Mouse (Mus musculus): ENCODE measurements around the gene Golga3. TPM values are rescaled to one million over a fixed set of nuclear protein-coding genes. Genes with fewer than 3 reads are reported as not detected.

Gene Golga3
- total and polyA plus RNA-seq, 2 experiments = 5.4 to 11.6 TPM

DNA sequence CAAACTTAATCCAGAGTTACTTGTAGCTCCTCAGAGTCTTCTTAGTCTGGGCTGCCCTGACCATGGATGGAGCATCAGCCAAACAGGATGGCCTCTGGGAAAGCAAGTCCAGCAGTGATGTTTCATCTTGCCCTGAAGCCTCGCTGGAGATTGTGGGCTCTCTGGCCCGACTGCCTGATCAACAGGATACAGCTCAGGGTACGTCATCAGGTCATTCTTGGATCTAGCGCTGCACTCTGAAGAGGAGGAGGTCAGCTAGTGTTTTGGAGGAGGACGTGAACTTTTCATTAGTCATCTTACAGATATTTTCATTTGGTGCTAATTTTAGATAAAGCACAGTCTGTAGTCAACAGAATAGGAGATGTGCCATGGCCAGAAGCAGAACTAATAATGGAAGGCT lies 5.2 kb downstream of the Golga3 start:
- 81% methylated on average over 5 of the region's 5 CpGs for WGBS

GRCm38 (mm10) chr5:110203164-110203895 lies 26.8 kb downstream of the Golga3 start:
- H3K27me3 ChIP-seq (ENCODE audit: control insufficient read depth, insufficient read depth, low read length) = no peaks in the 10 kb centered on the region
- no peak for DNase-seq (ENCODE audit: extremely low read depth, low read depth, low spot score)
- TF ChIP-seq POLR2A (IDR thresholded peaks at IDR 0.05; ENCODE audit: extremely low read depth, insufficient read depth, low read length) = no peak
- no peak for TF ChIP-seq CTCF (IDR thresholded peaks at IDR 0.05; ENCODE audit: low read depth, low read length)
- H3K27ac ChIP-seq (replicated peaks; ENCODE audit: insufficient read depth, low read depth, low read length) = no peak overlapping the region
- no peaks in the 10 kb centered on the region for H3K79me2 ChIP-seq (ENCODE audit: control insufficient read depth, insufficient read depth, low read length)
- H3K4me3 ChIP-seq (ENCODE audit: insufficient read depth, low read depth, low read length) = no peak overlapping the region
- H3K36me3 ChIP-seq (ENCODE audit: control insufficient read depth, insufficient read depth, low read length) = peaks cover 68% of the 10 kb centered on the region
- H3K4me1 ChIP-seq (ENCODE audit: control insufficient read depth, insufficient read depth, low read length) = no peaks in the 10 kb centered on the region
- H3K9ac ChIP-seq (ENCODE audit: low read depth, low read length) = no peak overlapping the region
- 87% methylated on average over 10 of the region's 10 CpGs for WGBS

More for the DNA sequence above, 5.2 kb downstream of the Golga3 start:
- Histone ChIP-seq H3K27me3 (ENCODE audit: control insufficient read depth, insufficient read depth, low read length) (no peaks in the 10 kb centered on the region), H3K9ac (ENCODE audit: low read depth, low read length) (no peak overlapping the region), H3K4me1 (ENCODE audit: control insufficient read depth, insufficient read depth, low read length) (peaks cover 7% of the 10 kb centered on the region; the same call in 1 of the 2 replicates), H3K4me3 (ENCODE audit: insufficient read depth, low read depth, low read length) (no peak overlapping the region), H3K79me2 (ENCODE audit: control insufficient read depth, insufficient read depth, low read length) (peaks cover 17% of the 10 kb centered on the region; the same call in 1 of the 2 replicates), H3K36me3 (ENCODE audit: control insufficient read depth, insufficient read depth, low read length) (peaks cover 40% of the 10 kb centered on the region), H3K27ac (replicated peaks; ENCODE audit: insufficient read depth, low read depth, low read length) (no peak overlapping the region)
- TF ChIP-seq CTCF (IDR thresholded peaks at IDR 0.05; ENCODE audit: low read depth, low read length) = no peak
- TF ChIP-seq POLR2A (IDR thresholded peaks at IDR 0.05; ENCODE audit: extremely low read depth, insufficient read depth, low read length) = no peak
- peak; percentile 23 for DNase-seq (ENCODE audit: extremely low read depth, low read depth, low spot score)

- no peaks in the 10 kb centered on the region for H3K79me2 ChIP-seq (ENCODE audit: control insufficient read depth, insufficient read depth, low read length)
- DNase-seq (ENCODE audit: extremely low read depth, low read depth, low spot score) = no peak
- H3K27me3 ChIP-seq (ENCODE audit: control insufficient read depth, insufficient read depth, low read length) = no peaks in the 10 kb centered on the region
- H3K4me3 ChIP-seq (ENCODE audit: insufficient read depth, low read depth, low read length) = no peak overlapping the region
- TF ChIP-seq POLR2A (IDR thresholded peaks at IDR 0.05; ENCODE audit: extremely low read depth, insufficient read depth, low read length) (no peak), CTCF (IDR thresholded peaks at IDR 0.05; ENCODE audit: low read depth, low read length) (peak; percentile 32; the same call in 1 of the 2 replicates)
- 82% methylated on average over 6 of the region's 6 CpGs for WGBS
- no peaks in the 10 kb centered on the region for H3K4me1 ChIP-seq (ENCODE audit: control insufficient read depth, insufficient read depth, low read length)
- no peak overlapping the region for H3K9ac ChIP-seq (ENCODE audit: low read depth, low read length)
- H3K36me3 ChIP-seq (ENCODE audit: control insufficient read depth, insufficient read depth, low read length) = peaks cover 79% of the 10 kb centered on the region
- no peak overlapping the region for H3K27ac ChIP-seq (replicated peaks; ENCODE audit: insufficient read depth, low read depth, low read length)
Measured at GRCm38 (mm10) chr5:110204777-110205176, 28.3 kb downstream of the Golga3 start.

GRCm38 (mm10) chr5:110211312-110211711 lies 34.8 kb downstream of the Golga3 start:
- Histone ChIP-seq H3K9ac (ENCODE audit: low read depth, low read length) (no peak overlapping the region), H3K27ac (replicated peaks; ENCODE audit: insufficient read depth, low read depth, low read length) (no peak overlapping the region), H3K27me3 (ENCODE audit: control insufficient read depth, insufficient read depth, low read length) (no peaks in the 10 kb centered on the region), H3K79me2 (ENCODE audit: control insufficient read depth, insufficient read depth, low read length) (no peaks in the 10 kb centered on the region; the same call in 1 of the 2 replicates), H3K36me3 (ENCODE audit: control insufficient read depth, insufficient read depth, low read length) (peaks cover 89% of the 10 kb centered on the region), H3K4me1 (ENCODE audit: control insufficient read depth, insufficient read depth, low read length) (no peaks in the 10 kb centered on the region), H3K4me3 (ENCODE audit: insufficient read depth, low read depth, low read length) (no peak overlapping the region)
- WGBS = 81% methylated on average over 2 of the region's 2 CpGs
- TF ChIP-seq CTCF (IDR thresholded peaks at IDR 0.05; ENCODE audit: low read depth, low read length) = no peak
- TF ChIP-seq POLR2A (IDR thresholded peaks at IDR 0.05; ENCODE audit: extremely low read depth, insufficient read depth, low read length) = no peak
- DNase-seq (ENCODE audit: extremely low read depth, low read depth, low spot score) = no peak

DNA sequence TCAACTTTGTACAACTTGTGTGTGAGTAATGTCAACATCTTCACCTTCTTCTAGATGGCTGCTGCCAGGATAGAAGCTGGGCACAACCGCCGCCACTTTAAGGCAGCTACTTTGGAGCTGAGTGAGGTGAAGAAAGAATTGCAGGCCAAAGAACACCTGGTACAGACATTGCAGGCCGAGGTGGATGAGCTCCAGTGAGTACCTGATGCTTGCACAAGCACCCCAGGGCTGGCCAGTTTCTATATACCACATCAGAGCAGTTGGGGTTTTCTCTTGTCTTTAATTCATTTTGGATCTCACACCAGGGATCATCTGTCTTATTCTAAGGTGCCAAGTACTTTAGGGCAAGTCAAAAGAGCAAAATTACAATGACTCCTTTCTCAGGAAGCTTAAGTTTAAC lies 40.3 kb downstream of the Golga3 start:
- 88% methylated on average over 3 of the region's 3 CpGs for WGBS
- DNase-seq (ENCODE audit: extremely low read depth, low read depth, low spot score) = no peak
- no peak overlapping the region for H3K9ac ChIP-seq (ENCODE audit: low read depth, low read length)
- no peaks in the 10 kb centered on the region for H3K4me1 ChIP-seq (ENCODE audit: control insufficient read depth, insufficient read depth, low read length)
- TF ChIP-seq CTCF (IDR thresholded peaks at IDR 0.05; ENCODE audit: low read depth, low read length) (no peak), POLR2A (IDR thresholded peaks at IDR 0.05; ENCODE audit: extremely low read depth, insufficient read depth, low read length) (no peak)
- no peak overlapping the region for H3K4me3 ChIP-seq (ENCODE audit: insufficient read depth, low read depth, low read length)
- no peaks in the 10 kb centered on the region for H3K27me3 ChIP-seq (ENCODE audit: control insufficient read depth, insufficient read depth, low read length)
- H3K79me2 ChIP-seq (ENCODE audit: control insufficient read depth, insufficient read depth, low read length) = no peaks in the 10 kb centered on the region; the same call in 1 of the 2 replicates
- peaks cover 84% of the 10 kb centered on the region for H3K36me3 ChIP-seq (ENCODE audit: control insufficient read depth, insufficient read depth, low read length)
- no peak overlapping the region for H3K27ac ChIP-seq (replicated peaks; ENCODE audit: insufficient read depth, low read depth, low read length)

DNA sequence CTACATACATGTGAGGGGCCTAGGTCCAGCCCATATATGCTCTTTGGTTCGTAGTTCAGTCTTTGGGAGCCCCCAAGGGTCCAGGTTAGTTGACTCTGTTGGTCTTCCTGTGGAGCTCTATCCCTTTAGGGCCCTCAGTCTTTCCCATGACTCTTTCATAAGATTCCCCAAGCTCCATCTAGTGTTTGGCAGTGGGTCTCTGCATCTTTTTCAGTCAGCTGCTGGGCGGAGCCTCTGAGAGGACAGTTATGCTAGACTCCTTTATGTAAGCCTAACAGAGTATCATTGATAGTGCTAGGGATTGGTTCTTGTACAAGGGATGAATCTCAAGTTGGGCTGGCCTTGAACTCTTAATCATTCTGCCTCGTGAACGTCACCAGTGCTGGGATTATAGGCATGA lies 43.8 kb downstream of the Golga3 start:
- TF ChIP-seq POLR2A (IDR thresholded peaks at IDR 0.05; ENCODE audit: extremely low read depth, insufficient read depth, low read length) (no peak), CTCF (IDR thresholded peaks at IDR 0.05; ENCODE audit: low read depth, low read length) (no peak)
- peaks cover 77% of the 10 kb centered on the region for H3K36me3 ChIP-seq (ENCODE audit: control insufficient read depth, insufficient read depth, low read length)
- H3K27ac ChIP-seq (replicated peaks; ENCODE audit: insufficient read depth, low read depth, low read length) = no peak overlapping the region
- no peak overlapping the region for H3K9ac ChIP-seq (ENCODE audit: low read depth, low read length)
- no peaks in the 10 kb centered on the region for H3K79me2 ChIP-seq (ENCODE audit: control insufficient read depth, insufficient read depth, low read length)
- DNase-seq (ENCODE audit: extremely low read depth, low read depth, low spot score) = no peak
- H3K4me1 ChIP-seq (ENCODE audit: control insufficient read depth, insufficient read depth, low read length) = no peaks in the 10 kb centered on the region
- H3K27me3 ChIP-seq (ENCODE audit: control insufficient read depth, insufficient read depth, low read length) = no peaks in the 10 kb centered on the region
- H3K4me3 ChIP-seq (ENCODE audit: insufficient read depth, low read depth, low read length) = no peak overlapping the region
- WGBS = 92% methylated on average over 4 of the region's 4 CpGs

Measured in liver, adult 2 months (tissue).